Mouse (Mus musculus) erythroblast, embryonic 14.5 days (primary cell): Measurements from ENCODE around the gene Gm45837. TPM values are rescaled to one million over a fixed set of nuclear protein-coding genes. Genes with fewer than 3 reads are reported as not detected.

Source experiments
- H3K27me3 ChIP-seq: 2 replicates; pipeline ENCODE4 v1.6.1; 2012; ENCODE audit warnings: inconsistent platforms; ENCODE audit not compliant: control insufficient read depth
- H3K36me3 ChIP-seq: 2 replicates; pipeline ENCODE4 v1.6.1; 2012; ENCODE audit warnings: mild to moderate bottlenecking, inconsistent platforms; ENCODE audit not compliant: control insufficient read depth
- H3K4me1 ChIP-seq: 2 replicates; pipeline ENCODE4 v1.6.1; 2012; ENCODE audit warnings: inconsistent platforms; ENCODE audit not compliant: control insufficient read depth
- H3K4me3 ChIP-seq: replicated peaks from 2 replicates; pipeline ENCODE3; 2012; ENCODE audit warnings: moderate library complexity, mild to moderate bottlenecking, inconsistent platforms
- H3K9me3 ChIP-seq: 2 replicates; pipeline ENCODE4 v1.6.1; 2012; ENCODE audit warnings: low read length, inconsistent platforms, mixed read lengths; ENCODE audit not compliant: control insufficient read depth
- GATA1 ChIP-seq: IDR thresholded peaks from 2 replicates; pipeline ENCODE4 v1.6.1; 2012; ENCODE audit warnings: low read length, inconsistent platforms, mixed read lengths
- TAL1 ChIP-seq: IDR thresholded peaks from 3 replicates; pipeline ENCODE4 v1.6.1; 2012; ENCODE audit warnings: low read length, inconsistent platforms, mixed read lengths
- polyA plus RNA-seq: library from polyadenylated mRNA; stranded (reverse); fragments of >175 nt; gene quantifications from 2 replicates; pipeline ENCODE4 v1.2.3, GENCODE M21; 2012

Gm45837 gene
- polyA plus RNA-seq, 1 experiment = not detected

GRCm38 (mm10) chr7:101385331-101385733, 25.4 kb upstream of the Gm45837 start:
- Histone ChIP-seq H3K4me1 (peaks cover 17% of the 10 kb centered on the region), H3K9me3 (no peaks in the 10 kb centered on the region), H3K4me3 (no peak overlapping the region), H3K27me3 (no peaks in the 10 kb centered on the region), H3K36me3 (peaks cover 26% of the 10 kb centered on the region)
- TF ChIP-seq GATA1 (no peak), TAL1 (no peak)

- Histone ChIP-seq H3K4me1 (peaks cover 17% of the 10 kb centered on the region), H3K4me3 (no peak overlapping the region), H3K27me3 (no peaks in the 10 kb centered on the region), H3K36me3 (peaks cover 29% of the 10 kb centered on the region), H3K9me3 (no peaks in the 10 kb centered on the region)
- no peak for TF ChIP-seq TAL1
Observed at GRCm38 (mm10) chr7:101385866-101386452, 24.7 kb upstream of the Gm45837 start.

- H3K9me3 ChIP-seq = no peaks in the 10 kb centered on the region
- TF ChIP-seq GATA1 = no peak
- no peak for TF ChIP-seq TAL1
- H3K27me3 ChIP-seq = no peaks in the 10 kb centered on the region
- H3K4me1 ChIP-seq = peaks cover 17% of the 10 kb centered on the region
- H3K4me3 ChIP-seq = no peak overlapping the region
- H3K36me3 ChIP-seq = peaks cover 31% of the 10 kb centered on the region
Observed at GRCm38 (mm10) chr7:101389256-101389655, 21.4 kb upstream of the Gm45837 start.

- H3K4me3 ChIP-seq = no peak overlapping the region
- TF ChIP-seq GATA1 (no peak), TAL1 (no peak)
- no peaks in the 10 kb centered on the region for H3K9me3 ChIP-seq
- H3K4me1 ChIP-seq = no peaks in the 10 kb centered on the region; the same call in 1 of the 2 replicates
- H3K36me3 ChIP-seq = peaks cover 36% of the 10 kb centered on the region
- no peaks in the 10 kb centered on the region for H3K27me3 ChIP-seq
Observed at GRCm38 (mm10) chr7:101391909-101392479, 18.7 kb upstream of the Gm45837 start.

GRCm38 (mm10) chr7:101393015-101393414, 17.7 kb upstream of the Gm45837 start:
- Histone ChIP-seq H3K4me3 (no peak overlapping the region), H3K36me3 (peaks cover 37% of the 10 kb centered on the region), H3K4me1 (no peaks in the 10 kb centered on the region; the same call in 1 of the 2 replicates), H3K27me3 (no peaks in the 10 kb centered on the region), H3K9me3 (peaks cover 3% of the 10 kb centered on the region; the same call in 1 of the 2 replicates)
- no peak for TF ChIP-seq GATA1
- TF ChIP-seq TAL1 = no peak

- TF ChIP-seq TAL1 (no peak), GATA1 (no peak)
- H3K4me1 ChIP-seq = no peaks in the 10 kb centered on the region; the same call in 1 of the 2 replicates
- H3K4me3 ChIP-seq = no peak overlapping the region
- H3K9me3 ChIP-seq = peaks cover 3% of the 10 kb centered on the region; the same call in 1 of the 2 replicates
- no peaks in the 10 kb centered on the region for H3K27me3 ChIP-seq
- peaks cover 37% of the 10 kb centered on the region; the same call in 1 of the 2 replicates for H3K36me3 ChIP-seq
Observed at GRCm38 (mm10) chr7:101393694-101394504, 16.8 kb upstream of the Gm45837 start.

GRCm38 (mm10) chr7:101394569-101394968, 16.1 kb upstream of the Gm45837 start:
- peaks cover 3% of the 10 kb centered on the region; the same call in 1 of the 2 replicates for H3K9me3 ChIP-seq
- H3K36me3 ChIP-seq = peaks cover 41% of the 10 kb centered on the region; the same call in 1 of the 2 replicates

GRCm38 (mm10) chr7:101395471-101395870, 15.2 kb upstream of the Gm45837 start:
- Histone ChIP-seq H3K36me3 (peaks cover 42% of the 10 kb centered on the region), H3K4me3 (no peak overlapping the region), H3K27me3 (no peaks in the 10 kb centered on the region), H3K9me3 (peaks cover 3% of the 10 kb centered on the region; the same call in 1 of the 2 replicates), H3K4me1 (no peaks in the 10 kb centered on the region; the same call in 1 of the 2 replicates)
- no peak for TF ChIP-seq GATA1
- TF ChIP-seq TAL1 = no peak

More at GRCm38 (mm10) chr7:101394569-101394968, 16.1 kb upstream of the Gm45837 start:
- Histone ChIP-seq H3K4me1 (no peaks in the 10 kb centered on the region; the same call in 1 of the 2 replicates), H3K4me3 (no peak overlapping the region), H3K27me3 (no peaks in the 10 kb centered on the region)
- TF ChIP-seq TAL1 = no peak
- no peak for TF ChIP-seq GATA1

- Histone ChIP-seq H3K36me3 (peaks cover 51% of the 10 kb centered on the region), H3K27me3 (no peaks in the 10 kb centered on the region), H3K4me3 (no peak overlapping the region), H3K9me3 (peaks cover 3% of the 10 kb centered on the region; the same call in 1 of the 2 replicates), H3K4me1 (no peaks in the 10 kb centered on the region)
- TF ChIP-seq TAL1 (no peak), GATA1 (no peak)
Observed at GRCm38 (mm10) chr7:101397175-101397574, 13.5 kb upstream of the Gm45837 start.
